Mouse (Mus musculus) spleen, postnatal 36 days (tissue): ENCODE results near the gene Vmn1r227.

Source experiments
- DNase-seq, 2 experiments: peaks; one replicate each; pipeline ENCODE4 v3.0.0; 2022; ENCODE audit warnings: low spot score in 2 of 2, mixed read lengths in 1 of 2

Gene Vmn1r227

DNA sequence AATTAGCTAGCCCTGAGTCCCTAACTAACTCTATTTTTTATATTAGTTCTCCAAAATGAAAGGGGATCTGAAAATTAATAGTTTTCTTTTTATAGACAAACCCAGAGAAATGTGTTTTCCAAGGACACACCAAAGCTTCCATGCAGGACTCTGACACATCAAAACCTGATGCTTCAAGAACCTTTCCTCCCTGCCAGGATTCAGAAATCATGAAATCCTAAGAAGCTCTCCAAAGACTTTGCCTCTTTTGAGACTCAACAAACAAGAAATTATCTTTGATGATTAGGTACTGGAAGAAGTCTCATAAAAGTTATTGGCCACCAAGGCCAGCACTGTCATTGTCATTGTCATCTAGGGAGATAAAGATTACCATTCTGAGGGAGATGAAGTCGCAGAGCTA is at the start of gene Vmn1r227:
Gene Vmn1r227 (plus strand): TSS at position 301 of the 400 bp plus-strand sequence.
- no peak for DNase-seq

DNA sequence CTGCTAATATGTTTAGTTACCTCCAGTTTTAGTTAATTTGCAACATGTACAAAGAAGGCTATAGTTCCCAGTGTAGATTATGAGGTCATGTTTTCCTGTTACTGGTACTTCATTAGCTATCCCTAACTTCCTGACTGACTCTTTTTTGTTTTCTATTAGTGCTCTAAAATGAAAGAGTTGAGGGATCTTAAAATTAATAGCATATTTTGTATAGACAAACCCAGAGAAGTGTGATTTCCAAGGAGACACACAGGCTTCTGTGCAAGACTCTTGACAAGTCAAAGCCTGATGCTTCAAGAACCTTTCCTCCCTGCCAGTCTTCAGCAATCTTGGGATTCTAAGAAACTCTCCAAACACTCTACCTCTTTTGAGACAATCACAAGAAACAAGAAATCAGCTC is 47.1 kb upstream of the Vmn1r227 start, which contains the start of gene Vmn1r226:
Gene Vmn1r226 (plus strand): TSS at position 301 of the 400 bp plus-strand sequence.
- DNase-seq = no peak

- no peak for DNase-seq
These were observed 56.4 kb downstream of the Vmn1r227 start, which contains the start of gene Vmn1r228 for GRCm38 (mm10) chr17:20786057-20786456. Gene Vmn1r228, minus strand, starts transcription at chr17:20786157.
